Mouse (Mus musculus) NIH3T3 (cell line): ENCODE measurements around the gene 2900026A02Rik.

Experiments
- DNase-seq: peaks from one replicate; pipeline ENCODE4 v3.0.0-alpha.2; 2012; ENCODE audit warnings: low read depth

The 2900026A02Rik gene

GRCm38 (mm10) chr5:113210314-113210713 is 10.7 kb downstream of the 2900026A02Rik start:
- no peak for DNase-seq

GRCm38 (mm10) chr5:113209898-113210297 is 11.1 kb downstream of the 2900026A02Rik start:
- DNase-seq = no peak

GRCm38 (mm10) chr5:113209401-113209750 is 11.7 kb downstream of the 2900026A02Rik start:
- no peak for DNase-seq

GRCm38 (mm10) chr5:113208622-113209400 is 12.2 kb downstream of the 2900026A02Rik start:
- DNase-seq = no peak

GRCm38 (mm10) chr5:113208048-113208447 is 13.0 kb downstream of the 2900026A02Rik start:
- no peak for DNase-seq

- DNase-seq = no peak
Observed at GRCm38 (mm10) chr5:113206670-113207352, 14.2 kb downstream of the 2900026A02Rik start.

- DNase-seq = no peak
Observed at GRCm38 (mm10) chr5:113204193-113204592, 16.8 kb downstream of the 2900026A02Rik start.

GRCm38 (mm10) chr5:113199772-113200134 is 21.3 kb downstream of the 2900026A02Rik start:
- DNase-seq = no peak

- no peak for DNase-seq
Observed at GRCm38 (mm10) chr5:113199126-113199771, 21.8 kb downstream of the 2900026A02Rik start.

GRCm38 (mm10) chr5:113196916-113197794 is 23.9 kb downstream of the 2900026A02Rik start:
- DNase-seq = no peak

GRCm38 (mm10) chr5:113195907-113196306 is 25.1 kb downstream of the 2900026A02Rik start:
- DNase-seq = no peak

- no peak for DNase-seq
Observed at GRCm38 (mm10) chr5:113195451-113195850, 25.6 kb downstream of the 2900026A02Rik start.

GRCm38 (mm10) chr5:113193762-113194161 is 27.3 kb downstream of the 2900026A02Rik start:
- no peak for DNase-seq

- DNase-seq = no peak
Observed at GRCm38 (mm10) chr5:113191901-113192300, 29.1 kb downstream of the 2900026A02Rik start.

- DNase-seq = no peak
Observed at GRCm38 (mm10) chr5:113190558-113190957, 30.5 kb downstream of the 2900026A02Rik start.

- DNase-seq = no peak
Observed at GRCm38 (mm10) chr5:113181441-113181840, 39.6 kb downstream of the 2900026A02Rik start.

GRCm38 (mm10) chr5:113180755-113181154 is 40.3 kb downstream of the 2900026A02Rik start:
- DNase-seq = no peak

GRCm38 (mm10) chr5:113179843-113180682 is 41.0 kb downstream of the 2900026A02Rik start:
- peak; percentile 54 for DNase-seq

- DNase-seq = no peak
Observed at GRCm38 (mm10) chr5:113179451-113179842, 41.6 kb downstream of the 2900026A02Rik start.

GRCm38 (mm10) chr5:113175976-113176375 is 45.1 kb downstream of the 2900026A02Rik start:
- DNase-seq = no peak
